Mouse (Mus musculus) olfactory bulb, adult 2 months (tissue): Measurements from ENCODE around the gene Cpxm2. TPM values are rescaled to one million over a fixed set of nuclear protein-coding genes. Genes with fewer than 3 reads are reported as not detected.
A peak's percentile ranks its signal among the peaks of the same experiment; 100 is the strongest.

Experiments used
- H3K27ac ChIP-seq: fragments of 200-500 bp; 2 replicates; pipeline ENCODE4 v1.5.1; 2012; ENCODE audit warnings: low read depth, low read length; ENCODE audit not compliant: insufficient read depth
- H3K4me1 ChIP-seq: fragments of 200-500 bp; 2 replicates; pipeline ENCODE4 v1.6.1; 2012; ENCODE audit warnings: low read length; ENCODE audit not compliant: control insufficient read depth, insufficient read depth
- H3K4me3 ChIP-seq: fragments of 200-500 bp; 2 replicates; pipeline ENCODE4 v1.5.1; 2012; ENCODE audit warnings: mild to moderate bottlenecking, low read depth, low read length, moderate library complexity; ENCODE audit not compliant: insufficient read depth
- CTCF ChIP-seq: fragments of 200-500 bp; IDR thresholded peaks from 2 replicates; pipeline ENCODE4 v1.5.1; 2012; ENCODE audit warnings: low read depth, mild to moderate bottlenecking, low read length, moderate library complexity; ENCODE audit not compliant: insufficient read depth
- POLR2A ChIP-seq: fragments of 200-500 bp; IDR thresholded peaks from 2 replicates; pipeline ENCODE4 v1.6.1; 2012; ENCODE audit warnings: mild to moderate bottlenecking, low read depth, low read length, moderate library complexity; ENCODE audit not compliant: insufficient read depth
- WGBS: fragments of 180-500 bp; shearing (Covaris S2); methylation state at CpG from one replicate; pipeline ENCODE4 v1.1.7; 2018; 5-methylcytosine and 5-hydroxymethylcytosine counted together
- polyA plus RNA-seq: library from polyadenylated mRNA; stranded (reverse); fragments of >200 nt; gene quantifications from 2 replicates; pipeline ENCODE4 v1.2.4, GENCODE M21; 2012; ENCODE audit warnings: low replicate concordance; ENCODE audit not compliant: missing spikeins, insufficient read depth, insufficient read length

Cpxm2 gene
- polyA plus RNA-seq, result not detected in 2 replicates

GRCm38 (mm10) chr7:132154368-132154961, at the start of gene Cpxm2:
TSS of gene Cpxm2 (minus strand) at chr7:132154739.
- Histone ChIP-seq H3K27ac (no peak within 1 kb of the TSS), H3K4me1 (peaks cover 27% of the 10 kb centered on the region), H3K4me3 (peak within 1 kb of the TSS; percentile 31)
- WGBS, result 17% methylated on average over 43 of the region's 43 CpGs
- TF ChIP-seq CTCF (no peak), POLR2A (no peak)

- H3K27ac ChIP-seq, result no peak overlapping the region
- H3K4me3 ChIP-seq, result no peak overlapping the region
- peaks cover 11% of the 10 kb centered on the region for H3K4me1 ChIP-seq
- WGBS, result 84% methylated on average over 1 of the region's 1 CpGs
- no peak for TF ChIP-seq CTCF
- no peak for TF ChIP-seq POLR2A
Observed at GRCm38 (mm10) chr7:132204073-132204612, 49.6 kb upstream of the Cpxm2 start.

GRCm38 (mm10) chr7:132199686-132200085, 45.1 kb upstream of the Cpxm2 start:
- TF ChIP-seq CTCF, result no peak
- no peak for TF ChIP-seq POLR2A
- H3K4me1 ChIP-seq, result peaks cover 12% of the 10 kb centered on the region
- H3K27ac ChIP-seq, result no peak overlapping the region
- 36% methylated on average over 6 of the region's 6 CpGs for WGBS
- H3K4me3 ChIP-seq, result no peak overlapping the region

- Histone ChIP-seq H3K4me1 (peaks cover 12% of the 10 kb centered on the region), H3K4me3 (no peak overlapping the region), H3K27ac (no peak overlapping the region)
- WGBS, result 48% methylated on average over 1 of the region's 1 CpGs
- TF ChIP-seq CTCF (no peak), POLR2A (no peak)
Observed at GRCm38 (mm10) chr7:132198806-132199205, 44.3 kb upstream of the Cpxm2 start.

- H3K4me3 ChIP-seq, result no peak overlapping the region
- 75% methylated on average over 7 of the region's 7 CpGs for WGBS
- no peak overlapping the region for H3K27ac ChIP-seq
- peaks cover 12% of the 10 kb centered on the region for H3K4me1 ChIP-seq
- TF ChIP-seq POLR2A (no peak), CTCF (no peak)
Observed at GRCm38 (mm10) chr7:132197817-132198475, 43.4 kb upstream of the Cpxm2 start.

GRCm38 (mm10) chr7:132196581-132196980, 42.0 kb upstream of the Cpxm2 start:
- Histone ChIP-seq H3K4me3 (no peak overlapping the region), H3K27ac (no peak overlapping the region), H3K4me1 (peaks cover 9% of the 10 kb centered on the region)
- 96% methylated on average over 1 of the region's 1 CpGs for WGBS
- TF ChIP-seq POLR2A (no peak), CTCF (no peak)

- no peak overlapping the region for H3K27ac ChIP-seq
- TF ChIP-seq CTCF (no peak), POLR2A (no peak)
- H3K4me1 ChIP-seq, result no peaks in the 10 kb centered on the region
- no peak overlapping the region for H3K4me3 ChIP-seq
- WGBS, result 90% methylated on average over 2 of the region's 2 CpGs
Observed at GRCm38 (mm10) chr7:132193606-132194005, 39.1 kb upstream of the Cpxm2 start.

- no peaks in the 10 kb centered on the region for H3K4me1 ChIP-seq
- no peak overlapping the region for H3K4me3 ChIP-seq
- no peak overlapping the region for H3K27ac ChIP-seq
- TF ChIP-seq POLR2A (no peak), CTCF (no peak)
- WGBS, result 75% methylated on average over 3 of the region's 3 CpGs
Observed at GRCm38 (mm10) chr7:132187456-132187855, 32.9 kb upstream of the Cpxm2 start.

GRCm38 (mm10) chr7:132183892-132184404, 29.4 kb upstream of the Cpxm2 start:
- no peak for TF ChIP-seq CTCF
- no peak for TF ChIP-seq POLR2A
- 44% methylated on average over 5 of the region's 5 CpGs for WGBS
- no peak overlapping the region for H3K27ac ChIP-seq

More at GRCm38 (mm10) chr7:132183892-132184404, 29.4 kb upstream of the Cpxm2 start:
- no peak overlapping the region for H3K4me3 ChIP-seq
- H3K4me1 ChIP-seq, result no peaks in the 10 kb centered on the region
